Mouse (Mus musculus) forebrain, embryonic 10.5 days (tissue): ENCODE measurements at regions not wholly inside any gene's neighbourhood (a gene's known extent, or its start where the extent isn't known, plus 50 kb on each side); places are given as distances from the start of the nearest gene placed in this dataset.

ENCODE experiments used
- DNase-seq: peaks from one replicate; pipeline ENCODE4 v3.0.0-alpha.2; 2017; ENCODE audit warnings: low spot score; ENCODE audit errors: extremely low spot score
- H3K27ac ChIP-seq: fragments of 300-500 bp; sonication (generic); 2 replicates; pipeline ENCODE4 v1.5.1; 2016; ENCODE audit warnings: mild to moderate bottlenecking
- H3K27me3 ChIP-seq: fragments of 300-500 bp; sonication (generic); 2 replicates; pipeline ENCODE4 v1.6.1; 2016; ENCODE audit warnings: mild to moderate bottlenecking; ENCODE audit not compliant: poor library complexity, severe bottlenecking
- H3K36me3 ChIP-seq: fragments of 300-500 bp; sonication (generic); replicated peaks from 2 replicates; pipeline ENCODE4 v1.6.1; 2016; ENCODE audit warnings: mild to moderate bottlenecking, moderate library complexity
- H3K4me1 ChIP-seq: fragments of 300-500 bp; sonication (generic); 2 replicates; pipeline ENCODE4 v1.6.1; 2016
- H3K4me3 ChIP-seq: fragments of 300-500 bp; sonication (generic); 2 replicates; pipeline ENCODE4 v1.5.1; 2016; ENCODE audit warnings: mild to moderate bottlenecking, moderate library complexity
- H3K9me3 ChIP-seq: fragments of 300-500 bp; sonication (generic); 2 replicates; pipeline ENCODE4 v1.6.1; 2016; ENCODE audit warnings: mild to moderate bottlenecking, moderate library complexity
- WGBS: fragments of 180-500 bp; shearing (Covaris S2); methylation state at CpG from one replicate; pipeline ENCODE4 v1.1.7; 2016; 5-methylcytosine and 5-hydroxymethylcytosine counted together

DNA sequence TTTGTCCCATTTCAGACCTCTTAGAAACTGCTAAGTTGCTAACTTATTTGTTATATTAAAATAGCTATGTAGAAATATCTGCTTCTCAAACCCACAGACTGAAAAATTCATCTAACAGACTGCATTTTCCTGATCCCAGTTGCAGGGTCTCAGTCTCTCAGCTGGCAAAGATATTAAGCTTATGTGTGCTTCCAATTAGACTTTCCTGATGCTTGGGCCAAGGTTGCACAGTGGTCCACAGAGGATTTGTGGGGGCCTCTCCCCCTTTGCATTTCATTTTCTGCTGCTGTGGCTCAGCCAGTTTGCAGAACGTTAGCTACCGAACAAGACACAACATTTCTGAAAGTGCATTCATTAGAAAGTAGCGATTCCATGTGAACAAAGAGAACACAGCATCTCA lies 457.4 kb downstream of the Plcl1 start:
- DNase-seq, result no peak
- Histone ChIP-seq H3K36me3 (no peaks in the 10 kb centered on the region), H3K9me3 (no peaks in the 10 kb centered on the region), H3K4me1 (no peaks in the 10 kb centered on the region), H3K27me3 (no peaks in the 10 kb centered on the region), H3K4me3 (no peak overlapping the region), H3K27ac (no peak overlapping the region)
- 86% methylated on average over 3 of the region's 3 CpGs for WGBS

DNA sequence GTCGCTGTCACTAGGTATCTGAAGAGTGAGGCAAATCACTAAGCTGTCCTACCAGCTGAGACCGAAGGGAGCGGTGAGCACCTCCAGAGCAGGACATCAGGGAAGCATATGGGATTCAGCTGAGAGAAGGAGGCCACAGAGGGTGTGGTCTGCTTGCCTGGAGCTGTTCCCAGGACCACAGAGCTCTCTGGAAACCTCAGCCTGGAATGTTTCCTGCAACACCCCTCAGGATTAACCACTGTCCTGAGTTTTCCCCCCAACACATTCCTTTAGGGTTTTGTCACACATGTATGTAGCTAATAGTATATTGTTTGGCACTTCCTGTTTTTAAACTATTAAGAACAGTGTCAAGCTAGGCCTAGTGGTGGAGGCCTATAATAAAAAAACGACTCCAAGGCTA lies 459.6 kb downstream of the Plcl1 start:
- Histone ChIP-seq H3K27ac (no peak overlapping the region), H3K9me3 (no peaks in the 10 kb centered on the region), H3K27me3 (no peaks in the 10 kb centered on the region), H3K4me1 (no peaks in the 10 kb centered on the region), H3K36me3 (no peaks in the 10 kb centered on the region), H3K4me3 (no peak overlapping the region)
- WGBS, result 87% methylated on average over 4 of the region's 4 CpGs
- DNase-seq, result no peak

DNA sequence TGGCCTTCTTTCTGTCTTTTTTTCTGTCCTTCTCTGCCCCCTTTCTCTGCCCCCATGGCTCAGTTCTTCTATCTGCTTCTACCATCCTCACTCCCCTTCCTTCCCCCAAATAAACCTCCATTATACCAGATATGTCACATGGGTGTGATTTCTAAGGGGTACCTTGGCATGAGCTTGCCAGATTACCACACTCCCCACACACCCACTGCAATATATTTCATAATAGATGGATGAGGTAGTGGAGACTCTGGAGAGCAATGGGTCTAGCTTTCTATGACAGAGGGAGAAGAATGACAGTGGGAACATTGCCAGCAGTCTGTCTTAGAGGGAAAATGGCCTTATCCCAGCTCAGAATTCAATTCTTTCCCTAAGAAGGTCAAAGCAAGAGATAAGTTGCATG lies 461.0 kb downstream of the Plcl1 start:
- DNase-seq, result no peak
- no peaks in the 10 kb centered on the region for H3K4me1 ChIP-seq
- no peaks in the 10 kb centered on the region for H3K36me3 ChIP-seq
- H3K27me3 ChIP-seq, result no peaks in the 10 kb centered on the region
- H3K9me3 ChIP-seq, result no peaks in the 10 kb centered on the region
- H3K4me3 ChIP-seq, result no peak overlapping the region
- no peak overlapping the region for H3K27ac ChIP-seq

DNA sequence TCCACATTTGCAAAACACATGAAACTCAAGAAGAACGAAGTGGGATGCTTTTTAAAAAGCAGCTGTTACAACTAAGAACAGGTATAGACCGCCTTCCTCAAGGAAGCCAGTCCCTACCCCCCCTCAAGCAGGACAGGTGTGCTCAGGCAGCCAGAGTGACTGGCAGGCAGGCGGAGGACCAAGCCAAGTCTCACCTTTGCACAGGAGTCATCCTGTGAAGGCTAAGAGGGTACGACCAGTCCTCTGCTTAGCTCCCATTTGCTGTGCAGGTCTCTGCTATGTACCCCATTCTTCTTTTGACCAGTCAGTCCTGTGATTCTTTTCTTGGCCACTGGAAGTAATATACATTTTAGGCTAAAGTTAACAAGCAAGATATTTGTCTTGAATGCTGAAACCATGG lies 467.9 kb downstream of the Plcl1 start:
- peaks cover 5% of the 10 kb centered on the region; the same call in 1 of the 2 replicates for H3K4me1 ChIP-seq
- H3K36me3 ChIP-seq, result no peaks in the 10 kb centered on the region
- H3K27ac ChIP-seq, result no peak overlapping the region
- no peak overlapping the region for H3K4me3 ChIP-seq
- DNase-seq, result no peak
- no peaks in the 10 kb centered on the region for H3K27me3 ChIP-seq
- WGBS, result 92% methylated on average over 4 of the region's 4 CpGs
- H3K9me3 ChIP-seq, result no peaks in the 10 kb centered on the region

DNA sequence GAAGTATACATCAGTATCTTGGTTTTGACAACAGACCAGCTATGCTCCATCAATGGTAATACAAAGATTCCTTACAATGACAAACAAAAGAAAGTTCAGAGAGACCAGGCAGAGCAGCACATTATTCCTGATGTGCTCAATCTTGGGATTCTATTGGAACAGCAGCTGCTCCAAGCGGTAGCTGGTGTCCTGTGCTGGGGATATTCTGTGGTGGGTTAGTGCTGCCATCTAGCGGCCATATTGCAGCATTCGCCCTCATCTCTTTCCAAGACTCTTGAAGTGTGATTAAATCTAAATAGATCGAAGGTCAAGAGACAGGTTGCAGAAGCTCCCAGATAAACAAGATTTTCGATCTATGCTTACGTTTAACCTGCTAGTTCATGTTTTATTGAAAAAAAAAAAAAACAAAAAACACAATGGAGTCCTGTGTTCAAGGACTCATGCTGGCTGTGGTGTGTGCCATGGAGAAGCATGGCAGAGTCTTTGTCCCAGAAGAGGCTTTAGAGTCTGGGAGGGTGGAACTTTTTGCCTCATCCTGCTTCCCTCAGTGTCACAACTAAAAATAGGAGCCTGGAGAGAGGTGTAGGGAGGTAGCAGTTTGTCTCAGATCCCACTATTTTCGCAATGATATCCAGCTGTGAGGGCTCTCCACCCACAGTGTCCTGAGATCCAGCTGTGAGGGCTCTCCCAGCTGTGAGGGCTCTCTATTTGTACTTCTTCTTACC lies 468.6 kb downstream of the Plcl1 start:
- H3K4me3 ChIP-seq, result no peak overlapping the region
- no peaks in the 10 kb centered on the region for H3K27me3 ChIP-seq
- H3K36me3 ChIP-seq, result no peaks in the 10 kb centered on the region
- H3K9me3 ChIP-seq, result no peaks in the 10 kb centered on the region
- 22% methylated on average over 7 of the region's 7 CpGs for WGBS
- DNase-seq, result peak; percentile 74
- no peak overlapping the region for H3K27ac ChIP-seq
- H3K4me1 ChIP-seq, result peaks cover 5% of the 10 kb centered on the region; the same call in 1 of the 2 replicates

DNA sequence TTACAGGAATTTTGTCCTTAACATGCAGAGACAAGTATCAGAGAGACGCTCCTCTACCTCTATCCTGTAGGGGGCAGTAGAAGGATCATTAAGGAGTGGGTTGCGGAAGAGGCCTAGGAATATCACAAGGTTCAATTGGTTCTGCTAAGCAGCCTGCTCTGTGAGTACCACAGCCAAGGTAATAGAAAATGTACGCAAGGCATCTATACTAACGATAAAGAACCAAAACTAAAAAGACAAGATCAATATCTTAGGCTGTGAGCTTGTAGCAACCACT lies 469.1 kb downstream of the Plcl1 start:
- H3K36me3 ChIP-seq, result no peaks in the 10 kb centered on the region
- WGBS, result 73% methylated on average over 4 of the region's 4 CpGs
- no peak for DNase-seq
- peaks cover 5% of the 10 kb centered on the region; the same call in 1 of the 2 replicates for H3K4me1 ChIP-seq
- no peaks in the 10 kb centered on the region for H3K27me3 ChIP-seq
- 0 out of 2 replicates have a peak, but pooled peaks cover under 1% of the 10 kb centered on the region for H3K9me3 ChIP-seq
- no peak overlapping the region for H3K4me3 ChIP-seq
- no peak overlapping the region for H3K27ac ChIP-seq

DNA sequence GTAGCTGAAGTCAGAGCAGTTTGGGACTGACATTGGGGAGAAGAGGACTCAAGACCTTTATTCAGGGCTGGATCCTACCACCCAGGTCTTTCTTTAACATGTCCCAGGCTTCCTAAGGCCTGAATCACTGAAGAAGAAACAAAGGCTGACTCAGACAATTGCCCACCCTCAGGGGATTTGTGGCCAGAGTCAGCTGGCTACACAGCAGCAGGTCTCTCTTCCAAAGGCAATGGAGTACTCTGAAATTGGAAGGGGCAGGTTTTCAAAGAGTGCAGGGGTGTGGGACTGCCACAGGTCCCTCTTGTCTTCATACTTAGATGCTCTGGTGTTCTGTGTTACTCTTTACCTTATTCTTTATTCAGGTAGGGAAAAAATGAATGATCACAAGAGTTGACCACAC lies 478.9 kb downstream of the Plcl1 start:
- DNase-seq, result no peak

DNA sequence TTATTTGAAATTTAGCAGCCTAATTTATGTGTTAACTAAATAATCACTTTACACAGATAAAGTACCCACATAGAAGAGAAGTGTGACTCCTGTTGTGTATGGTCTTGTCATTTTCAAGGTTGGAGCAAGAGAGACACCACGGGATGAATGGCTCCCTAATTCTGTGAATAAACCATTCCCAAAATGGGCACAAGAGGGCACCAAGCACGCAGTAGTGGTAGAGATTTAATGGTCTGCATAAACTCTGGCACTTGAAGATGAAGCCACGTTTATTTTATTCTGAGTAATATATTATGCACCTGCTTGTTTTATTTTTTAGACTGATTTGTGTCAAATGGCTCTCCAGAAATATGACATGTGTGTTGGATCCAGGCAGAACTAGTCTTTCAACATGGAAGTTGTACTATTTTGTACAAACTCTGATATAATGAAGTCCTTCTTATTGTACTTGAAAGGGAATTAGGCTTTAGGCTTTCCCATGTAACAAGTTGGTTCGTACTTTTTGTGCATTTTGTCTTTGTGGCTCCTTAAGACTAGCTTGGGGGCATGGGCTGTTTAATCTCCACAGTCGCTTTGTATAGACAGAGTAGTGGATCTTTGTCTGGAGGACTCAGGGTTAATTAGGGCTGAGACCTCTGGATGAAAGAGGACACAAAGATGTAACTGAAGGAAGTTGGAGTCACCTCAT lies 480.8 kb downstream of the Plcl1 start:
- Histone ChIP-seq H3K4me3 (no peak overlapping the region), H3K36me3 (no peaks in the 10 kb centered on the region), H3K9me3 (no peaks in the 10 kb centered on the region), H3K27me3 (peaks cover 84% of the 10 kb centered on the region), H3K27ac (no peak overlapping the region), H3K4me1 (peaks cover 57% of the 10 kb centered on the region)
- 3% methylated on average over 5 of the region's 5 CpGs for WGBS
- DNase-seq, result peak; percentile 42

More for the DNA sequence above, 478.9 kb downstream of the Plcl1 start:
- Histone ChIP-seq H3K27ac (no peak overlapping the region), H3K36me3 (no peaks in the 10 kb centered on the region), H3K9me3 (peaks cover 5% of the 10 kb centered on the region; the same call in 1 of the 2 replicates), H3K4me1 (peaks cover 57% of the 10 kb centered on the region), H3K4me3 (no peak overlapping the region), H3K27me3 (peaks cover 65% of the 10 kb centered on the region)

DNA sequence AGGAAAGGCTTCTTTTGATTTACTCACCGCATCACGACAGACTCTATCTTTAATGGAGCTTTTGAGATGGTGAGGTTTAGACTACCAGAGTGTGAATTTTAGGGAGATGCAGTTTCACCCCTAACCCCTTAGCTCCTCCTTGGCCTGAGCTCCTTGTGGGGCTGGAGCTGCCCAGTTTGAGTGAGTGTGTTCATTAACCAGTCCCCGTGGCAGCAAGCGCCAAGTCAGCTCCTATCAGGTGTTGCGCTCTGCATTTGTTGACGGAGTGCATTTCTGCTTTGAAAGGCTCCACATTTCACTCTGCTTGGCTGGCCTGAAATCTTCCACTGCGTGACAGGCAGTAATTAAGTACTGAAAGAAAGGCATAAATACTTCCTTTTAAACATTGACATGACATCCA lies 481.7 kb downstream of the Plcl1 start:
- peaks cover 93% of the 10 kb centered on the region for H3K27me3 ChIP-seq
- 33% methylated on average over 7 of the region's 7 CpGs for WGBS
- H3K36me3 ChIP-seq, result no peaks in the 10 kb centered on the region
- H3K4me1 ChIP-seq, result peaks cover 57% of the 10 kb centered on the region
- H3K9me3 ChIP-seq, result no peaks in the 10 kb centered on the region
- H3K27ac ChIP-seq, result no peak overlapping the region
- H3K4me3 ChIP-seq, result no peak overlapping the region
- no peak for DNase-seq

DNA sequence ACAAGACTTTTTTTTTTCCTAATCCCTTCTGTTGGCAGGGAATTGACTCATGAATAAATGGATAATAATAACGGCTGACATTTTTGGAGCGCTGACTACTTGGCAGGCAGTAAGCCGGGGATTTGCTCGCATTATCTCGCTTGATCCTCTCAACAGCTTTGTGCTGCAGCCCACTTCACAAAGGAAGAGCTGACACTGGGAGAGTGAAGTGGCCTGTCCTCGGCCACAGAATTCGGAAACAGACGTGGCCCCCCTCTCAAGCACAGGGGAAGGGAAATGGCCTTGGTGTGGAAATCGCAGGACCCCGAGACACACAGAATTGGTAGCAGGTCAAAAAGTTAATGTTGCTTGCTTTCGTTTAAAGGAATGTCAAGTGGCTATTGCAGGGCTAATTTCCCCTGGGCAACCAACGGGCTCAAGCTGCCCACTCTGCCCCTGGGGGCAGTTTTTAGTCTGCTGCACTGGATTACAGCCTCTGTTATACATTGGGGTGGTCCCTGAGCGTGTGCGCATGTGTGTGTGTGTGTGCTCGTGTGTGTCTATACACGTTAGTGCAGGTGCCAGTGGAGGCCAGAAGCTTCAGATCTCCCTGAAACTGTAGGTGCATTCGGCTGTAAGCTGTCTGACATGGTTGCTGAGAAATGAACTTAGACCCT lies 483.1 kb downstream of the Plcl1 start:
- WGBS, result 26% methylated on average over 17 of the region's 17 CpGs
- no peaks in the 10 kb centered on the region for H3K9me3 ChIP-seq
- no peaks in the 10 kb centered on the region for H3K36me3 ChIP-seq
- peak overlapping the region; percentile 23 for H3K4me3 ChIP-seq
- no peak overlapping the region for H3K27ac ChIP-seq
- peaks cover 44% of the 10 kb centered on the region for H3K4me1 ChIP-seq
- H3K27me3 ChIP-seq, result peaks cover 99% of the 10 kb centered on the region
- peak; percentile 47 for DNase-seq

DNA sequence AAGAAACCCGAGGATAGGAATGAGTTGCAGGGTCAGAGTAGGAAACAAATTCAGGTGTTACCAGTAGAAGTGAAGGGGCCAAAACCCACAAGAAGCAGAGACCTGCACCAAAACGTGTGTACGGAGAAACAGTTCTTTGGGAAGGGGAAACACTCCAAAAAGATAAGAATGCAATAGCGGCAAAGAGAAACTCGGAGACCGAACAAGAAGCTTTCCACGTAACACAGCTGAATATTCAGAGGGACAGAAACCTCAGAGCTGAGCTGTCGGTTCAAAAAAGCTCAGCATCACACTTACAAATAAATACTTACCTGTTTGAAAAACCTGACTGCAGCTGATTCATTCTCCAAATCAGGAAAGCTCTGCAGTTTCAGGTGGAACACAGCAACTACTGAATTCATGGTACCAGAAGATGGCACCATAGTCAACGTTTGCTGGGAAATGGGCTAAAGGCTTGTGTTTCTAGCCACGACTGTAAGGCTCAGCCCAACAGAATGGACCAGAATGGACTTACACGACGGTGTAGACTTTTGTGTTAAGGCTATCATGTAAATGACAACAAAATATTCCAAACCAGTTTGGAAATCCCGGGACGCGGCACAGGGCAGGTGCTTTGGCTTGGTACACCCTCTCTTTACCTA lies 484.9 kb downstream of the Plcl1 start:
- no peaks in the 10 kb centered on the region for H3K9me3 ChIP-seq
- no peak for DNase-seq
- H3K4me1 ChIP-seq, result peaks cover 34% of the 10 kb centered on the region
- no peak overlapping the region for H3K27ac ChIP-seq
- peaks cover 94% of the 10 kb centered on the region for H3K27me3 ChIP-seq
- no peak overlapping the region for H3K4me3 ChIP-seq
- H3K36me3 ChIP-seq, result no peaks in the 10 kb centered on the region
- 56% methylated on average over 15 of the region's 15 CpGs for WGBS

DNA sequence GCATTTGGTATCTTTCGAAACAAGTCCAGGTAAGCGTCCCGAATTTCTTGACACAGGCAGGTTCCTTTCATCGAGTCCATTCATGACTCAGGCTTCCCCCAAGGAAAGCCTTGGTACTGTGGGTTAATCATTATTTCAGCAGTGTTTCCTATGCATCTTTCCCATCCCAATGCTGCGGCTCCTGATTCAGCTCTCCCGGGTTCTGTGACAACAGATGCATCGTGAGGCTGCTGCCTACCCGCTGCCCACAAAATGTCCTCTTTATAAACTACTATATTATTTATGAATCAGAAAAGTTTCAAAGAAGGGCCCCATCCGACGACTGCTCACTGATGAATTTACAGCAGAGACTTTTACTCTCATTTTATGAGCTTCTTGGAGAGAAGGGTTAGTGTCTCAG lies 486.2 kb downstream of the Plcl1 start:
- DNase-seq, result no peak
- H3K4me3 ChIP-seq, result no peak overlapping the region
- H3K27me3 ChIP-seq, result peaks cover 94% of the 10 kb centered on the region
- no peak overlapping the region for H3K27ac ChIP-seq
- no peaks in the 10 kb centered on the region for H3K36me3 ChIP-seq
- peaks cover 26% of the 10 kb centered on the region for H3K4me1 ChIP-seq
- no peaks in the 10 kb centered on the region for H3K9me3 ChIP-seq
- WGBS, result 89% methylated on average over 10 of the region's 10 CpGs

DNA sequence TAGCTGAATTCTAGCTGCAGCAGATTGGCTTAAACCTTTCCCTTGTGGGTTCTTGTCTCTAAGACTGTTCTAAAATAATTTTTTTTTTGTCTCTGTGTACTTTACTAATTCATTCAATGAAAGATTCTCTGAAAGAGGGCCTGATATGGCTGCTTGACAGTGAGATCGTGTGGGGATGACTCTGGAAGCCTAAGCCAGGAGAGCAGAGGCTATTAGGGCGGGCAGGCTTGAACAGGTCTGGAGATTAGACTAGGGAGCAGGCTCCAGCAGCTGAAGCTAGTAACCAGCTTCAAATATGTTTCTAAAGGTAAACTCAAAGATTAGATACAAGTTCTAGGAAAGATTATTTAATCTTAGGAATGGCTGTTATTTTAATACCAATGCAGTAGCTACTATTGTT lies 491.9 kb downstream of the Plcl1 start:
- DNase-seq, result no peak

More for the DNA sequence above, 491.9 kb downstream of the Plcl1 start:
- Histone ChIP-seq H3K27me3 (peaks cover 46% of the 10 kb centered on the region), H3K9me3 (no peaks in the 10 kb centered on the region), H3K4me1 (no peaks in the 10 kb centered on the region), H3K4me3 (no peak overlapping the region), H3K27ac (no peak overlapping the region), H3K36me3 (no peaks in the 10 kb centered on the region)
- 59% methylated on average over 2 of the region's 2 CpGs for WGBS
